Mouse (Mus musculus): ENCODE data around the gene Tlr6.
A peak's percentile ranks its signal among the peaks of the same experiment; 100 is the strongest.

Tlr6 gene

GRCm38 (mm10) chr5:64959843-64960230, at the start of gene Tlr6:
Tlr6 (minus strand) TSS chr5:64960097.
- peak; percentile 92 for DNase-seq (ENCODE audit: low read depth)

GRCm38 (mm10) chr5:65006011-65006491, 46.2 kb upstream of the Tlr6 start:
- DNase-seq (ENCODE audit: low read depth) = no peak

DNA sequence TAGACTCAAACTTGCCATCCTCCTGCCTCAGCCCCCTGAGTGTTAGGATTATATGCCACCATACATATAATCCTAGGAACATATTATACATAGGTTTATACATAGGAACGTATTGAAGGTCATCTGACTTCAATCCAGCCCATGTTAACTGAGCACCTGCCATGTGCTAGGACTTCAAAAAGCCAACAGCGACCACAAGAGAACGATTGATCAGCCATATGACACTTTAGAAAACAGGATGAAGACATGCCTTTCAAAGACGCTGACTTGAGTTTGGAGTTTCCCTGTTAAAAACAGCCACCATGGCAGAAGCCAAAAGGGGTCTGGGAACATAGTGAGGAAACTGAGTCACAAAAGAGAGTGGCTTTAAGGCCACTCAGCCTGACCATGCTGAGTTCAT, 45.4 kb upstream of the Tlr6 start:
- DNase-seq (ENCODE audit: low read depth) = no peak

GRCm38 (mm10) chr5:65003946-65004535, 44.1 kb upstream of the Tlr6 start:
- DNase-seq (ENCODE audit: low read depth) = no peak

GRCm38 (mm10) chr5:65002940-65003824, 43.3 kb upstream of the Tlr6 start:
- peak; percentile 77 for DNase-seq (ENCODE audit: low read depth)

DNA sequence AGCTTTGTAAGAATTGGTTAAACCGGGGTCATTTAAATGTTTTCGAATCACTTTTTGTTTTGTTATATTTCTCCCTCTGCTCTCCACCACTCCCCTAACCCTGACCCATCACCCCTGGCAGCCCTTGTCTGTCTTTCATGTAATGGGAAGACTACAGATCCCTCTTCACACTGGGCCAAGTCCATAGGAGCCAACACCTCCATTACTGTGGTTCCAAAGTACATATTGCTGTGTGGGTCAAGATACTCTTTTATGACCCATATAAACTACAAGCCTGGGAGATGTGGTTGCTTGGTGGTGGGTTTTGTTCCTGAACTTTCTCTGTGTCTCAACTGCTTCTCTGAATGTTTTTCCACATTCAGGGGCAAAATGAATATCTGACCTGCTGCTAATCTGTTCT, 35.5 kb upstream of the Tlr6 start:
- no peak for DNase-seq (ENCODE audit: low read depth)

- peak; percentile 58 for DNase-seq (ENCODE audit: low read depth)
These were observed 32.6 kb upstream of the Tlr6 start for GRCm38 (mm10) chr5:64992540-64992939.

GRCm38 (mm10) chr5:64989940-64990339, 30.0 kb upstream of the Tlr6 start:
- DNase-seq (ENCODE audit: low read depth) = peak; percentile 58

- DNase-seq (ENCODE audit: low read depth) = peak; percentile 59
These were observed 26.1 kb upstream of the Tlr6 start for GRCm38 (mm10) chr5:64985971-64986370.

- no peak for DNase-seq (ENCODE audit: low read depth)
These were observed 17.2 kb upstream of the Tlr6 start for GRCm38 (mm10) chr5:64977128-64977527.

DNA sequence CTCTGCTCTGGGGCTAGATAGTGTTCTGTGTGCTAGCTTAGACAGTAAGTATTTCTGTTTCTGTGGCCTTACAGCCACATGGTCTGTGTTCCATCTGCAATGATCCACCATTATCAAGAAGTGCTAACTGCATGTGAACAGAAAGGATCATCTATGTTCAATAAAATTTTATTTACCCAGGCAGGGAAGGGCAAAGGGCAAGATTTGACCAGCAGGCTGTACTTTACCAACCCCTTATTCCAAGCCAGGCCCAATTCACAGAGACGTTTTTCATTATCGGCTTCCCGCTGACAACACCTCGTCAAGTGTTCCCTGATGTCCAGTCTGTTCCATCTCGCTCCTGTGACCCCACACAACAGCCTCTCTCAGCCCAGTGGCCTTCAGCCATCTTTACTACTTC, 15.2 kb upstream of the Tlr6 start:
- DNase-seq (ENCODE audit: low read depth) = no peak

DNA sequence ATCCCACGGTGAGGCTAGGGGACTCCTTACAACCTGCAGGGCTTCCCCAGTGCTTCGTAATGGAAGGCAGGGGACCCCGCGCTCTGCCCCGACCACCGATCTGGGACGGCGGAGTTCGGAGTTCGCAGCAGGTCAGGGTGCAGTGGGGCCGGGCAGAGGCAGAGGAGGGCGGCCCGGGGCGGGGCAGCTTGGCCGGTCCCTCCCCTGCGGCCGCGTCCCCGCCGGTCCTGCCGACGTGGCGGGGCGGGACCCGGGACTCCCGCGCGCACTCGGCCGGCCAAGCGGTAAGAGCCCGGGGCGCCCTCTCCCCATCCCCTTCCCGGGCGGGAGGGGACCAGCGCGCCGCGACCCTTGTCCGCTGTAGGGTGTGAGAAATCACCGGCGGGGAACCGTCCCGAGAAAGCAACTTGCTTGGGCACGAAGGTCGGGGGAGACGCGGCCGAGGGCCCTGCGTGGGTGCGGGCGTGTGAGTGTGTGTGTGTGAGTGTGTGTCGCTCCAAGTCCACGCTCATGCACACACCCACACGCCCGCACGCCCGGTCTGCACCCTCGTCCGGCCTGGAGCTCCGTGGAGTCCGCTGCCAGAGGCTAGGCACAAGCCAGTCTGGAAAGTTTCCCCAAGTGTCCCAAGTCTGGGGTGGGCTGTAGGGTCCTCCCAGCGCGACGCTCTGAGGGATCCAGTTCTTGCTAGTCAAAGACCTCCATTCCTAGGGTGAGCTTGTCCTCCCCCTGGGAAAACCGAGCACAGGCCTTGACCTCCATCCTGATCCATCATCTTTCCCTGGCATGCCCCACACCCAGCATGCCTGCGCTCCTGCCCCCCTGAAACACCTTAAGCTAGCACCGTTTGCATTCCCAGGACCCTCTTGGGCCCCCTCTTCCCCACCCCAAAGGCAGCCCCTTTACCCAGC, 10.2 kb upstream of the Tlr6 start, which contains the start of gene Fam114a1:
Gene Fam114a1 (plus strand): TSS at position 211 of the 911 bp plus-strand sequence.
- DNase-seq (ENCODE audit: low read depth) = peak; percentile 56

DNA sequence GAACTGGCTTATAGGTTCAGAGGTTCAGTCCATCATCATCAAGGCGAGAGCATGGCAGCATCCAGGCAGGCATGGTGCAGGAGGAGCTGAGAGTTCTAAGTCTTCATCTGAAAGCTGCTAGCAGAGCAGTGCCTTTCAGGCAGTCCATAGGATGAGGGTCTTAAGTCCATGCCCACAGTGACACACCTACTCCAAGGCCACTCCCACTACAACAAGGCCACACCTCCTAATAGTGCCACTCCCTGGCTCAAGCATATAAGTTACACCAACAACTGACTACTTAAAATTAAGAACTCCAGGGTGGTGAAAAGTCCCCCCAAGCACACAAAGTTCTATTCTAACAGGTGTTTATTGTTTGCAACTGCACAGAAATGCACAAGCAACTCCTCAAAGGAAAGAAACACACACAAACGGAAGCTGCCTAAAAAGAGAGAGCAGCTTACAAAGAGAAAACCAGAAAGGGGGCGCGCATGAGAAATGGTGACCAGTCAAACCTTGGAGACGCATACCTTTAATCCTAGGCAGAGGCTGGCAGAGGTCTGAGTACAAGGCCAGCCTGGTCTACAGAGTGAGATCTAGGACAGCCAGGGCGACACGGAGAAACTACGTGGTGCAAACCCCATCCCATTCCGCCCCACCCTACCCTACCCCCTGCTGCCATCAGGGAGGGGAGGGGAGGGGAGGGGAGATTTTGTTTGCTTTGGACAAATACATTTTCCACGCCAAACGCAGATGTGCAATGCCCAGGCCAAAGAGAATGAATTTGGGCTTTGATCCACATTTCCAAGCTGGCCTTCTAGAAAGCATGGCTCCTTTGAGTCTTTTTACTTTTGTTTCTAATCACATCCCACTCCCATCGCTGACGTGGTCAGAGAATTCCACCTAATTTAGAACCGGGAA, 9.3 kb upstream of the Tlr6 start:
- peak; percentile 69 for DNase-seq (ENCODE audit: low read depth)

GRCm38 (mm10) chr5:64963735-64964134, 3.8 kb upstream of the Tlr6 start:
- no peak for DNase-seq (ENCODE audit: low read depth)

GRCm38 (mm10) chr5:64963271-64963670, 3.4 kb upstream of the Tlr6 start:
- DNase-seq (ENCODE audit: low read depth) = no peak

GRCm38 (mm10) chr5:64960857-64961391, 1.0 kb upstream of the Tlr6 start:
- peak; percentile 79 for DNase-seq (ENCODE audit: low read depth)

- peak; percentile 68 for DNase-seq (ENCODE audit: low read depth)
These were observed 680 bp downstream of the Tlr6 start for GRCm38 (mm10) chr5:64958991-64959842.

DNA sequence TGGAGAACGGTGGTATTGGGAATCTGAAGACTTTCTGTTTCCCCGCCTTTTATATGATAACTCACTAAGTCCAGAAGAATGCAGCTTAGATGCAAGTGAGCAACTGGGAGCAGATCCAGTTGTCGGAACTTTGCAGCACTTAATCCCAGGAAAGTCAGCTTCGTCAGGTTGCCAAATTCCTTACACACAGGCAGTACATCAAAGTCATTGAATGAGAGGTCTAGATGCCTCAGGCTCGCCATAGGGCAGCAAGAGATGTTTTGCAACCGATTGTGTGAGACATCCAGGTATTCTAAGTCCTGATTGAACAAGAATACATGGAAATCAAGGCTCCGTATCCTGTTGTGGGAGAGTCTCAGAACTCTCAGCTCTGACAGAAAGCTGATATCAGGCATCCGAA, 5.0 kb downstream of the Tlr6 start:
- no peak for DNase-seq (ENCODE audit: low read depth)

GRCm38 (mm10) chr5:64951486-64951885, 8.4 kb downstream of the Tlr6 start:
- no peak for DNase-seq (ENCODE audit: low read depth)

DNA sequence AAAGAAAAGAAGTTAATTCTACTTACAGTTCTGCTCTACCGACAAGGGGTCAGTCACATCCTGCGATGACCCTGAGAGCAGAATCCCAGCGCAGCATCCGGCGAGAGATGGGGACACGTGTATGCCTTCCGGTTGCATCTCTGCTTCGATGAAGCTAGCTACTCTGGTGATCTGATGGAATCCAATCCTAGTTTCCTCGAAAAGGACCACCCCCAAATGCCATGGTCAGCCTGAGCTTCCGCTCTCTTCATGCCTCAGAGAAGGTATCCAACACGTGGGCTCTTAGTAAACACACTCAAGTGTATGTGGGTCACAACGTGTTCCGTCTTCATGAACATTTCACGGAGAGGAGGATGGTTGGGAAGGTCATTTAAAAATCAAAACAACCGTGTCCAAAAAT, 27.1 kb downstream of the Tlr6 start:
- DNase-seq (ENCODE audit: low read depth) = no peak
